Mouse (Mus musculus) heart, embryonic 14.5 days (tissue): ENCODE data around the gene Atf6b. TPM values are rescaled to one million over a fixed set of nuclear protein-coding genes. Genes with fewer than 3 reads are reported as not detected.

Source experiments
- ATAC-seq: fragments of 200-750 bp; cut with Nextera tagmentation; 2 replicates; pipeline ENCODE4 v1.8.0; 2017; ENCODE audit warnings: low read depth, moderate TSS enrichment; ENCODE audit not compliant: insufficient number of reproducible peaks, insufficient read depth, low FRiP score
- H3K27ac ChIP-seq, 2 experiments: fragments of 200-500 bp in 1 of 2; fragments of 300-500 bp in 1 of 2; sonication (generic) in 1 of 2; replicated peaks in 1 of 2; 2 replicates each; pipeline ENCODE4 v1.5.1; 2012 to 2014; ENCODE audit warnings: low read depth in 2 of 2, low read length in 2 of 2, control low read depth in 1 of 2, mild to moderate bottlenecking in 1 of 2, mixed read lengths in 1 of 2; ENCODE audit not compliant: control insufficient read depth in 1 of 2, insufficient read depth in 1 of 2
- H3K27me3 ChIP-seq: fragments of 300-500 bp; sonication (generic); 2 replicates; pipeline ENCODE4 v1.6.1; 2014; ENCODE audit warnings: mild to moderate bottlenecking, low read length, control low read depth; ENCODE audit not compliant: control insufficient read depth, insufficient read depth
- H3K36me3 ChIP-seq: fragments of 300-500 bp; sonication (generic); 2 replicates; pipeline ENCODE4 v1.6.1; 2014; ENCODE audit warnings: mild to moderate bottlenecking, control low read depth, low read length, mixed read lengths; ENCODE audit not compliant: control insufficient read depth, insufficient read depth
- H3K4me1 ChIP-seq, 2 experiments: fragments of 200-500 bp in 1 of 2; fragments of 300-500 bp in 1 of 2; sonication (generic) in 1 of 2; 2 replicates each; pipeline ENCODE4 v1.6.1; 2012 to 2014; ENCODE audit warnings: low read length in 2 of 2, control low read depth in 1 of 2, mixed read lengths in 1 of 2; ENCODE audit not compliant: control insufficient read depth in 2 of 2, insufficient read depth in 2 of 2
- H3K4me2 ChIP-seq: fragments of 300-500 bp; sonication (generic); 2 replicates; pipeline ENCODE4 v1.6.1; 2014; ENCODE audit warnings: mild to moderate bottlenecking, low read length
- H3K4me3 ChIP-seq, 2 experiments: fragments of 200-500 bp in 1 of 2; fragments of 300-500 bp in 1 of 2; sonication (generic) in 1 of 2; 2 replicates each; pipeline ENCODE4 v1.5.1; 2012 to 2014; ENCODE audit warnings: low read length in 2 of 2, mild to moderate bottlenecking in 2 of 2, control low read depth in 1 of 2, low read depth in 1 of 2, moderate library complexity in 1 of 2; ENCODE audit not compliant: control insufficient read depth in 1 of 2, insufficient read depth in 1 of 2
- H3K9ac ChIP-seq: fragments of 300-500 bp; sonication (generic); 2 replicates; pipeline ENCODE4 v1.6.1; 2014; ENCODE audit warnings: mild to moderate bottlenecking, low read length
- H3K9me3 ChIP-seq: fragments of 300-500 bp; sonication (generic); 2 replicates; pipeline ENCODE4 v1.6.1; 2016; ENCODE audit warnings: low read length, control low read depth; ENCODE audit not compliant: control insufficient read depth
- WGBS: fragments of 180-500 bp; shearing (Covaris S2); extraction: QIAGEN DNeasy Blood & Tissue Kit; methylation state at CpG from one replicate; pipeline ENCODE4 v1.1.7; 2014; 5-methylcytosine and 5-hydroxymethylcytosine counted together
- polyA plus RNA-seq: library from polyadenylated mRNA; unstranded; fragments of >200 nt; fragmentation: Nextera tagmentation; extraction: Ambion mirVana; gene quantifications from 2 replicates; pipeline ENCODE4 v1.2.1, GENCODE M21; 2014

The Atf6b gene
- polyA plus RNA-seq, 1 experiment from 2014 or later: 34.3 TPM

- Histone ChIP-seq H3K27me3 (peaks cover 51% of the 10 kb centered on the region), H3K36me3 (no peaks in the 10 kb centered on the region), H3K27ac (no peak overlapping the region), H3K4me3 (peak overlapping the region in 1 of 2 experiments; percentile 33; a peak in 2 of 4 replicates), H3K9ac (peak overlapping the region; percentile 46; the same call in 1 of the 2 replicates), H3K4me2 (peak overlapping the region; percentile 68), H3K9me3 (no peaks in the 10 kb centered on the region), H3K4me1 (peaks cover 14 to 36% of the 10 kb centered on the region in 2 experiments)
- ATAC-seq: no peak
- WGBS: 8% methylated on average over 12 of the region's 12 CpGs
Measured at GRCm38 (mm10) chr17:34631647-34632046, 15.3 kb upstream of the Atf6b start.

DNA sequence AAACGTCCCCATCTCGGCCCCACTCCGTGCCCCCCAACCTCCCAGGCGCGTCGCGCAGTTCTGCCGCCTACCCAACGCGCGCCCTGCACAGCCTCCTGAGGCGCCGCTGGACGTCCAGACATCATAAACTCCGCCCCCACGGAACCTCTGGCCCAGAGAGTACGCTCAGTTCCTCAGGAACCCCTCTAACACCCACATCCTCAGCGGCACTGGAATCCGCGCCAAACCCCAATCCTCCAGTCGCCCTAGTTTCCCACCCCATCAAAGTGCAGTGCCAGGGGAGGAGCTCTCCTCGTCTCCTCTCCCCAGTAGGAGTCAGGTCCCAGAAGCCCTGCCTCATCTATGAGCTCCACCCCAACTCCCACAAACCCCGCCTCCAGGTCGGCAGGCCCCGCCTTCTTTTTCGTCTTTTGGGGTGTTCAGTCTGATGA, 14.7 kb upstream of the Atf6b start:
- peaks cover 51% of the 10 kb centered on the region for H3K27me3 ChIP-seq

GRCm38 (mm10) chr17:34635671-34636070, 11.3 kb upstream of the Atf6b start:
- Histone ChIP-seq H3K4me1 (peaks cover 3 to 19% of the 10 kb centered on the region in 2 experiments; a peak in 3 of 4 replicates), H3K4me2 (no peak overlapping the region), H3K36me3 (no peaks in the 10 kb centered on the region), H3K9me3 (no peaks in the 10 kb centered on the region), H3K4me3 (no peak overlapping the region), H3K27me3 (peaks cover 35% of the 10 kb centered on the region), H3K27ac (no peak overlapping the region), H3K9ac (no peak overlapping the region)
- no peak for ATAC-seq
- 67% methylated on average over 2 of the region's 2 CpGs for WGBS

More for the DNA sequence above, 14.7 kb upstream of the Atf6b start:
- no peaks in the 10 kb centered on the region for H3K36me3 ChIP-seq
- peak overlapping the region; percentile 68 for H3K4me2 ChIP-seq
- peak overlapping the region; percentile 27 to 33 for H3K4me3 ChIP-seq
- ATAC-seq: 0 out of 2 replicates have a peak, but pooled peaks have one; percentile 25
- H3K27ac ChIP-seq: no peak overlapping the region
- H3K9ac ChIP-seq: peak overlapping the region; percentile 46; the same call in 1 of the 2 replicates
- under 1% methylated on average over 25 of the region's 26 CpGs for whole genome bisulfite sequencing
- H3K4me1 ChIP-seq: peaks cover 14 to 34% of the 10 kb centered on the region in 2 experiments
- no peaks in the 10 kb centered on the region for H3K9me3 ChIP-seq

- no peaks in the 10 kb centered on the region for H3K9me3 ChIP-seq
- ATAC-seq: no peak
- H3K36me3 ChIP-seq: no peaks in the 10 kb centered on the region
- peaks cover 17% of the 10 kb centered on the region for H3K27me3 ChIP-seq
- 64% methylated on average over 3 of the region's 3 CpGs for WGBS
- no peak overlapping the region for H3K4me2 ChIP-seq
- no peak overlapping the region for H3K4me3 ChIP-seq
- peaks cover 2 to 7% of the 10 kb centered on the region in 2 experiments; a peak in 2 of 4 replicates for H3K4me1 ChIP-seq
- no peak overlapping the region for H3K9ac ChIP-seq
- H3K27ac ChIP-seq: no peak overlapping the region
Measured at GRCm38 (mm10) chr17:34637459-34637858, 9.5 kb upstream of the Atf6b start.

DNA sequence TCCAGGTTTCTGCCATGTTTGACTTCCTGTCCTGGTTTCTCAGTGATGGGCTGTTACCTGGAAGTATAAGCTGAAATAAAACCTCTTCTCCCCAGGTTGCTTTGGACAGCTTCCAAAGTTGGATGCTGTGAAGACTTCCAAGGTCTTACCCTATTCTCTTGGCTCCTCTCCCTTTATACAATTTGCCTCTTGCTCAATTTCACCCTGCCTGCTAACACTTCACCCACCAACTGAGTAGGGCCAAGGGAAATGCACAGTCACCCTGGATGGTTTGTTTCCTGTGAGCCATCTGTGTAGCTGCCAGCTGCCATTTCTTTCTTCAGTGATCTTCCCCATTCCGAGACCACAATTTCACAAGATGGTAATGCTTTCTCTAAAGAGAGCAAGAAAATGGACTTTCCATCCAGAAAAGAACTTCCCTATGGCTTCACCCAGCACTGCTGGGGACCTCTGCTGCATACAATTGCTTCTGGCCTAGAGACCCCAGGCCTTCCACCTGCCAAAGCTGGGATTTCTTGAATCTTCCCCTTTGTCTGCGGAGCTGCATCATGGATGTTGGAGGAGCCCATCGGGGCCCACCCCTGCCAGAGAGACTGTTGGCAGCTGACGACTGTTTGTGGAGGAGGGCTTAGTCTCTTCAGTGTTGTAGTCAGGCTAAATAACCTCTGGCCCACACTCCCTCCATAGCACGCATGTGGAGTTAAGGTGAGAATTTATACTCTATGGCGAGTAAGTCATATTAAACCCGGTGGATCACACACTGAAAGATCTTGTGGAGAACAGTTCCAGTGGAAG, 7.3 kb upstream of the Atf6b start:
- H3K9me3 ChIP-seq: no peaks in the 10 kb centered on the region
- ATAC-seq: no peak
- no peak overlapping the region for H3K27ac ChIP-seq
- no peaks in the 10 kb centered on the region for H3K36me3 ChIP-seq
- no peaks in the 10 kb centered on the region for H3K27me3 ChIP-seq
- 75% methylated on average over 7 of the region's 7 CpGs for WGBS
- H3K4me3 ChIP-seq: no peak overlapping the region
- no peak overlapping the region for H3K4me2 ChIP-seq
- H3K9ac ChIP-seq: no peak overlapping the region
- H3K4me1 ChIP-seq: peaks cover 2 to 7% of the 10 kb centered on the region in 2 experiments; a peak in 1 of 4 replicates

DNA sequence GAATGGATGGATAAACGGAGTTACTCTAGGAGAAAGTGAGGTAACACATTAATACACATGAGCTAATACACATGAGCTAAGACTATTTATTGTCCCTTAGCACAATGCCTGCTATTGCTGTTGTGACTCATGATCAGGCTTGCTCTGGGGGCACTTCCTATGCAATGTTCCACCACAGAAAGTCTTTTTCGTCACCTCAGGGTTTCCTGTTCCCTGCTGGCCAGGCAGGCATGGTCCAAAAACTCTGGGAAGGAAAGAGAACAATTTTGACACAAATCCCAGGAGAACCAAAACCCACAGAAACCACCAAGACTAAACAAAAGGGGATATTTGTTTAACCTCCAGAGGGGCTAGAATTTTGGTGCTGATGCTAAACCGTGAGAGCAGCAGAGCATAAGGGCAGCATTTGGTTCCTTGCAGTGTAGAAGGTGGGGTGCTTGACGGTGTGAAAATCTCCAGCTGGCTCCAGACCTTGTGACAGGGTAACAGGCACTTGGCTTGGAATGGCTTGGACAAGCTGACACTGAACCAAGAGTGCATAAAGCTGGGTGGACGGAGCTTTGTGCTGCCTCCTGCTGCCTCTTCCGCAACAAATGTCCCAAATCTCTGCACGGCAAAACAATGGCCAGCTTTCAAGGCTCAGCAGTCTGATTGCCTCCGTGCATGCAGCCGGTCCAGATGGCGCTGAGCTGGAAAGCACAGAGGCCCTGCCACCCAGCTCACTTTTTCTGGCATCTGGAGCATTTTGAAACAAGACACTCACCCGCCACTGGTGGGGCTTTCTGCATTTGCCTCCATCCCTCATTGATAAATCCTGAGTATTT, 6.0 kb upstream of the Atf6b start:
- Histone ChIP-seq H3K36me3 (no peaks in the 10 kb centered on the region), H3K4me1 (peaks cover 4 to 17% of the 10 kb centered on the region in 2 experiments; a peak in 3 of 4 replicates), H3K9me3 (no peaks in the 10 kb centered on the region), H3K27me3 (no peaks in the 10 kb centered on the region), H3K27ac (peak overlapping the region; percentile 15 to 67), H3K4me3 (no peak overlapping the region), H3K9ac (no peak overlapping the region), H3K4me2 (no peak overlapping the region)
- ATAC-seq: no peak
- 17% methylated on average over 11 of the region's 11 CpGs for WGBS

GRCm38 (mm10) chr17:34641945-34642344, 5.0 kb upstream of the Atf6b start:
- Histone ChIP-seq H3K9me3 (no peaks in the 10 kb centered on the region), H3K4me1 (peaks cover 4 to 24% of the 10 kb centered on the region in 2 experiments; a peak in 3 of 4 replicates), H3K27ac (no peak overlapping the region), H3K36me3 (no peaks in the 10 kb centered on the region), H3K27me3 (no peaks in the 10 kb centered on the region), H3K4me2 (no peak overlapping the region), H3K4me3 (no peak overlapping the region), H3K9ac (no peak overlapping the region)
- WGBS: 84% methylated on average over 3 of the region's 3 CpGs
- ATAC-seq: no peak
